Mouse (Mus musculus) granulocyte monocyte progenitor cell, adult 5-6 weeks (primary cell): Measurements from ENCODE around the gene Olfr450. TPM values are rescaled to one million over a fixed set of nuclear protein-coding genes. Genes with fewer than 3 reads are reported as not detected.

Experiments used
- ATAC-seq: replicated peaks from 2 replicates; pipeline ENCODE4 v1.8.0; 2016; ENCODE audit warnings: mild to moderate bottlenecking, moderate TSS enrichment, inconsistent platforms; ENCODE audit not compliant: poor library complexity, severe bottlenecking
- total RNA-seq, 2 experiments: library from RNA; stranded (forward) in 1 of 2; stranded (reverse) in 1 of 2; fragments of 200-712, 200-1000 nt in 1 of 2; fragments of >200 nt in 1 of 2; fragmentation: Nextera tagmentation in 1 of 2; gene quantifications; 2 replicates each; pipeline ENCODE4 v1.2.3; 2014 to 2017

The Olfr450 gene
- total RNA-seq (2014; fragmentation: Nextera tagmentation): not detected in 2 replicates
- total RNA-seq (2017): not detected in 2 replicates

- no peak for ATAC-seq
These were observed at the start of gene Olfr450 for GRCm38 (mm10) chr6:42811639-42812038. Gene Olfr450, plus strand, starts transcription at chr6:42811939.

- ATAC-seq: no peak
These were observed 34.7 kb upstream of the Olfr450 start for GRCm38 (mm10) chr6:42777066-42777465.

- ATAC-seq: no peak
These were observed 26.9 kb upstream of the Olfr450 start, which contains the start of gene Olfr452 for GRCm38 (mm10) chr6:42784793-42785192. Gene Olfr452, plus strand, starts transcription at chr6:42785093.

GRCm38 (mm10) chr6:42790247-42790948, 21.3 kb upstream of the Olfr450 start:
- ATAC-seq: peak; percentile 33; the same call in 1 of the 2 replicates

GRCm38 (mm10) chr6:42790949-42791556, 20.7 kb upstream of the Olfr450 start:
- ATAC-seq: no peak

GRCm38 (mm10) chr6:42794982-42795381, 16.8 kb upstream of the Olfr450 start:
- no peak for ATAC-seq

- ATAC-seq: no peak
These were observed 22.3 kb downstream of the Olfr450 start, which contains the start of gene Olfr449 for GRCm38 (mm10) chr6:42834084-42834483. Gene Olfr449, plus strand, starts transcription at chr6:42834384.

- peak; percentile 65 for ATAC-seq
These were observed 48.6 kb downstream of the Olfr450 start for GRCm38 (mm10) chr6:42860222-42860819.

Other genes starting within 250 kb of the Olfr450 start
- gene Tcaf3, start 214.2 kb upstream of the Olfr450 start, total RNA-seq (2014; fragmentation: Nextera tagmentation): not detected in 2 replicates
- gene Tcaf3, start 214.2 kb upstream of the Olfr450 start, total RNA-seq (2017): not detected in 2 replicates
- not detected in 2 replicates for gene Tcaf2, start 166.7 kb upstream of the Olfr450 start, total RNA-seq (2014; fragmentation: Nextera tagmentation)
- 0.22 TPM in 1 of 2 replicates, not detected in the other for gene Tcaf2, start 166.7 kb upstream of the Olfr450 start, total RNA-seq (2017)
- gene Tcaf1, start 101.9 kb upstream of the Olfr450 start, total RNA-seq (2014; fragmentation: Nextera tagmentation): 0.47 TPM in 1 of 2 replicates, not detected in the other
- 0.13 and 0.46 TPM in 2 replicates for gene Tcaf1, start 101.9 kb upstream of the Olfr450 start, total RNA-seq (2017)
- gene Olfr453, start 72.6 kb upstream of the Olfr450 start, total RNA-seq (2014; fragmentation: Nextera tagmentation): not detected in 2 replicates
- gene Olfr453, start 72.6 kb upstream of the Olfr450 start, total RNA-seq (2017): not detected in 2 replicates
- gene Olfr38, start 55.5 kb upstream of the Olfr450 start, total RNA-seq (2014; fragmentation: Nextera tagmentation): not detected in 2 replicates
- gene Olfr38, start 55.5 kb upstream of the Olfr450 start, total RNA-seq (2017): not detected in 2 replicates
- gene Olfr452, start 26.8 kb upstream of the Olfr450 start, total RNA-seq (2014; fragmentation: Nextera tagmentation): not detected in 2 replicates
- gene Olfr452, start 26.8 kb upstream of the Olfr450 start, total RNA-seq (2017): not detected in 2 replicates
- gene Olfr449, start 22.4 kb downstream of the Olfr450 start, total RNA-seq (2014; fragmentation: Nextera tagmentation): not detected in 2 replicates
- gene Olfr449, start 22.4 kb downstream of the Olfr450 start, total RNA-seq (2017): not detected in 2 replicates
- not detected in 2 replicates for gene Olfr448, start 78.5 kb downstream of the Olfr450 start, total RNA-seq (2014; fragmentation: Nextera tagmentation)
- gene Olfr448, start 78.5 kb downstream of the Olfr450 start, total RNA-seq (2017): not detected in 2 replicates
- gene Olfr447, start 96.9 kb downstream of the Olfr450 start, total RNA-seq (2014; fragmentation: Nextera tagmentation): not detected in 2 replicates
- not detected in 2 replicates for gene Olfr447, start 96.9 kb downstream of the Olfr450 start, total RNA-seq (2017)
- not detected in 2 replicates for gene Olfr446, start 109.4 kb downstream of the Olfr450 start, total RNA-seq (2014; fragmentation: Nextera tagmentation)
- not detected in 2 replicates for gene Olfr446, start 109.4 kb downstream of the Olfr450 start, total RNA-seq (2017)
- not detected in 2 replicates for gene Olfr444, start 137.1 kb downstream of the Olfr450 start, total RNA-seq (2014; fragmentation: Nextera tagmentation)
- not detected in 2 replicates for gene Olfr444, start 137.1 kb downstream of the Olfr450 start, total RNA-seq (2017)